Mouse (Mus musculus) midbrain, embryonic 16.5 days (tissue): ENCODE data around the gene Pdlim7. TPM values are rescaled to one million over a fixed set of nuclear protein-coding genes. Genes with fewer than 3 reads are reported as not detected.
A peak's percentile ranks its signal among the peaks of the same experiment; 100 is the strongest.

ENCODE experiments used
- ATAC-seq: fragments of 200-750 bp; cut with Nextera tagmentation; 2 replicates; pipeline ENCODE4 v1.8.0; 2017; ENCODE audit warnings: moderate TSS enrichment
- H3K27ac ChIP-seq: fragments of 300-500 bp; sonication (generic); 2 replicates; pipeline ENCODE4 v1.5.1; 2014; ENCODE audit warnings: mild to moderate bottlenecking, low read length, mixed read lengths
- H3K27me3 ChIP-seq: fragments of 300-500 bp; sonication (generic); 2 replicates; pipeline ENCODE4 v1.6.1; 2014; ENCODE audit warnings: low read depth, low read length, mixed read lengths; ENCODE audit not compliant: control insufficient read depth, insufficient read depth
- H3K36me3 ChIP-seq: fragments of 300-500 bp; sonication (generic); 2 replicates; pipeline ENCODE4 v1.6.1; 2014; ENCODE audit warnings: mild to moderate bottlenecking, low read length, moderate library complexity, mixed read lengths; ENCODE audit not compliant: control insufficient read depth, insufficient read depth
- H3K4me1 ChIP-seq: fragments of 300-500 bp; sonication (generic); 2 replicates; pipeline ENCODE4 v1.6.1; 2014; ENCODE audit warnings: mild to moderate bottlenecking, low read length, mixed read lengths; ENCODE audit not compliant: control insufficient read depth, insufficient read depth
- H3K4me2 ChIP-seq: fragments of 300-500 bp; sonication (generic); 2 replicates; pipeline ENCODE4 v1.6.1; 2014; ENCODE audit warnings: mild to moderate bottlenecking, low read length, mixed read lengths
- H3K4me3 ChIP-seq: fragments of 300-500 bp; sonication (generic); 2 replicates; pipeline ENCODE4 v1.5.1; 2014; ENCODE audit warnings: low read depth, mild to moderate bottlenecking, low read length, moderate library complexity, mixed read lengths
- H3K9ac ChIP-seq: fragments of 300-500 bp; sonication (generic); 2 replicates; pipeline ENCODE4 v1.6.1; 2014; ENCODE audit warnings: low read depth, low read length, mixed read lengths
- H3K9me3 ChIP-seq: fragments of 300-500 bp; sonication (generic); replicated peaks from 2 replicates; pipeline ENCODE4 v1.6.1; 2014; ENCODE audit warnings: mild to moderate bottlenecking, low read length, mixed read lengths; ENCODE audit not compliant: control insufficient read depth, poor library complexity, severe bottlenecking
- WGBS: fragments of 180-500 bp; shearing (Covaris S2); extraction: QIAGEN DNeasy Blood & Tissue Kit; methylation state at CpG from one replicate; pipeline ENCODE4 v1.1.7; 2014; 5-methylcytosine and 5-hydroxymethylcytosine counted together
- polyA plus RNA-seq: library from polyadenylated mRNA; unstranded; fragments of >200 nt; fragmentation: Nextera tagmentation; extraction: Ambion mirVana; gene quantifications from 2 replicates; pipeline ENCODE4 v1.2.1, GENCODE M21; 2015

Gene Pdlim7
- polyA plus RNA-seq, 1 experiment from 2014 or later = 158 TPM

DNA sequence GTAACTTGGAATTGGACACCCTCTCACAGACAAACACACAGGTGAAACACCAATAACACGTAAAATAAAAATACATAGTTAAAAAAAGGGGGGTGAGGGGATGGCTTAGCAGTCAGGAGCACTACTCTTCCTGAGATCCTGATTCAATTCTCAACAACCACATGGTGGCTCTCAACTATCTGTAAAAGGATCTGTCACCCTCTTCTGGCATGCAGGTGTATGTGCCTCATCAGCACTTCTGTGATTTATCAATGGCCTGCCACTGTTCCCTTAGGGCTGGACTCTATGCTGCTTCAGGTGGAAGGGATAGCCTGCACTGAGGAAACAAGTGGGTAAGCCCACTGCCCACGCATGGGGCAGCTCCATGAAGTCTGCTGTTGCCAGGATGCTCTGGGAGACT is 27.5 kb upstream of the Pdlim7 start:
- H3K27ac ChIP-seq = no peak overlapping the region

GRCm38 (mm10) chr13:55536194-55537175 is 23.0 kb upstream of the Pdlim7 start, which contains the start of gene Ddx41:
Gene Ddx41 (minus strand): TSS chr13:55536658.
- Histone ChIP-seq H3K4me1 (peaks cover 15% of the 10 kb centered on the region), H3K9ac (peak within 1 kb of the TSS; percentile 90), H3K27ac (peak within 1 kb of the TSS; percentile 88), H3K36me3 (peaks cover 36% of the 10 kb centered on the region), H3K4me2 (peak within 1 kb of the TSS; percentile 66), H3K9me3 (no peaks in the 10 kb centered on the region), H3K4me3 (peak within 1 kb of the TSS; percentile 88), H3K27me3 (no peaks in the 10 kb centered on the region)
- peak; percentile 98 for ATAC-seq
- WGBS = 1% methylated on average over 70 of the region's 70 CpGs

More for the DNA sequence above, 27.5 kb upstream of the Pdlim7 start:
- 88% methylated on average over 2 of the region's 2 CpGs for WGBS
- no peaks in the 10 kb centered on the region for H3K9me3 ChIP-seq
- no peaks in the 10 kb centered on the region for H3K27me3 ChIP-seq
- ATAC-seq = no peak
- peaks cover 5% of the 10 kb centered on the region for H3K4me1 ChIP-seq
- no peak overlapping the region for H3K4me2 ChIP-seq
- no peak overlapping the region for H3K9ac ChIP-seq
- H3K36me3 ChIP-seq = peaks cover 38% of the 10 kb centered on the region
- H3K4me3 ChIP-seq = no peak overlapping the region

DNA sequence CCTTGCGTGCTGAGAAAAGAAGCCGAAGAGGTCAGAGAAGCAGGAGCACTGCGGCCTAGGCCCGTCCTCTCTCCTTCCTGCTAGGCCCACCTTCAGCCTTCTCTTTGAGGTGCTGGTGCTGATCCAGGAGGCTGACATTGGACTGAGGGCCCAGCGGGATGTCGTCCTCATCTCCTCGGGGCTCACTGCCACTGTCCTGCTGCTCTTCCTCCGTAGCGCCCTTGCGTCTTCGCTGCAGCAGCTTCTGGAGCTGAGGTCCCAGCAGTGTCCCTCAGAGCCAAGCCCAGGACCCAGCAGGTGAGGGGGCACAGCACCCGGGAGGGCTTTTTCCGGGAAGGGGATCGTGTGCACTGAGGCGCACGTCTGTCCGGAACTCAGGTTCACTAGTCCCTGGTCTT is 22.3 kb upstream of the Pdlim7 start:
- ATAC-seq = no peak; the same call in 1 of the 2 replicates
- WGBS = 16% methylated on average over 17 of the region's 17 CpGs

DNA sequence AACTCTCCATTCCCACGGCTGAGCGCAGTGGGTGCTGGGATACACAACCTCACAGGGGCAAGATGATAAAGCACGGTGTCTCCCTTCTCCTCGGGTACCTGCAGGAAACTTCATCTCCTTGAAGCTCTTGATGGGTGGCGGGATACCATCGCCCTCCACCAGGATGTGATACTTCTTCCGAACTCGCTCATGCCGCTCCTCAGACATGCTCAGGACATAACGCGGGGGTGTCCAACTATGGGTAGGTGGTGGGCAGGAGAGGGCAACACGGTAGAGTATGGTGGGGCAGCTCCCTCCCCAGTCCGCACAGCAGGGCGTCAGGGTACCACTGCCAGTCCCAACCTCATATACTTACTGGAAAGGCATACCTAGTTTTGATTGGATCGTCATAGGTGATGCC is 21.7 kb upstream of the Pdlim7 start:
- no peaks in the 10 kb centered on the region for H3K9me3 ChIP-seq
- H3K4me2 ChIP-seq = peak overlapping the region; percentile 66
- peaks cover 40% of the 10 kb centered on the region for H3K36me3 ChIP-seq
- ATAC-seq = no peak
- H3K27ac ChIP-seq = no peak overlapping the region
- H3K4me1 ChIP-seq = peaks cover 15% of the 10 kb centered on the region
- 92% methylated on average over 15 of the region's 15 CpGs for WGBS
- H3K9ac ChIP-seq = peak overlapping the region; percentile 90
- H3K27me3 ChIP-seq = no peaks in the 10 kb centered on the region
- H3K4me3 ChIP-seq = peak overlapping the region; percentile 88

More for the DNA sequence above, 22.3 kb upstream of the Pdlim7 start:
- Histone ChIP-seq H3K9me3 (no peaks in the 10 kb centered on the region), H3K36me3 (peaks cover 35% of the 10 kb centered on the region), H3K4me2 (peak overlapping the region; percentile 66), H3K9ac (peak overlapping the region; percentile 90), H3K4me3 (peak overlapping the region; percentile 88), H3K27ac (peak overlapping the region; percentile 88), H3K27me3 (no peaks in the 10 kb centered on the region), H3K4me1 (peaks cover 15% of the 10 kb centered on the region)

DNA sequence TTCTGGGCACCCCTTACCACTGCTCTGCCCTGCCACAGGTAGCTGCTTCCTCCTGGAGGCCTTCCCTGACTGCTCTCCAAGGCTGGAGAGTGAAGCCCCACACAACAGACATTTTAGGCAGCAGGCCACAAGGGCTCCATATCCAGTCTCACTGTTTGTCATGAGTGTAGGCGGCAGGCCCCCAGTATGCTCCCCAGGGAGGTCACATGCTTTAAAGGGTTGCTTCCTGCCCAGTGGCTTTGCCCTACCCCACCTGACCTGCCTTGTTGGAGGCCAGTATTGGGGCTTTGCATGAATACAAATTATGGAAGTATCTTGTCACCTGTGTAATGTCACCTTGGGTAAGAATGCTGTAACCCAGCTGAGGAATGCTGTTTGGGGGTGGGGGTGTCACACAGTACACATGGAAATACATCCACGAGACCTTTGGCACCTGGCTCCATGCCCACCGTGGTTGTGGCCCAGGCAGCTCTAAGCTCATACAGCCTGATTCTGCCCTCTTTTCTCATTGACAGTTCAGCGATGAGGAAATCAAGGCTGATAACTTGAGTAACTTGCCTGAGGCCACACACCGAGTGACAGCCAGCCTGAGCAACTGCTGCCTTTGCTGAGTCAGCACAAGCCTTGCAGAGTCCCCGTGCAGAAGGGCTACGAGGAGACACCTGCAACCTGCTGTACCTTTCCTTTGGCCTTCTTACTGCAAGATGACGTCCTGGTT is 15.9 kb upstream of the Pdlim7 start, which contains the start of gene Dok3:
Gene Dok3 (minus strand): TSS at position 99 of the 718 bp plus-strand sequence.
- Histone ChIP-seq H3K4me2 (no peak within 1 kb of the TSS), H3K9ac (no peak within 1 kb of the TSS), H3K27me3 (no peaks in the 10 kb centered on the region), H3K36me3 (peaks cover 28% of the 10 kb centered on the region), H3K4me1 (no peaks in the 10 kb centered on the region), H3K9me3 (no peaks in the 10 kb centered on the region), H3K4me3 (no peak within 1 kb of the TSS), H3K27ac (no peak within 1 kb of the TSS)
- WGBS = 90% methylated on average over 8 of the region's 8 CpGs
- ATAC-seq = no peak

DNA sequence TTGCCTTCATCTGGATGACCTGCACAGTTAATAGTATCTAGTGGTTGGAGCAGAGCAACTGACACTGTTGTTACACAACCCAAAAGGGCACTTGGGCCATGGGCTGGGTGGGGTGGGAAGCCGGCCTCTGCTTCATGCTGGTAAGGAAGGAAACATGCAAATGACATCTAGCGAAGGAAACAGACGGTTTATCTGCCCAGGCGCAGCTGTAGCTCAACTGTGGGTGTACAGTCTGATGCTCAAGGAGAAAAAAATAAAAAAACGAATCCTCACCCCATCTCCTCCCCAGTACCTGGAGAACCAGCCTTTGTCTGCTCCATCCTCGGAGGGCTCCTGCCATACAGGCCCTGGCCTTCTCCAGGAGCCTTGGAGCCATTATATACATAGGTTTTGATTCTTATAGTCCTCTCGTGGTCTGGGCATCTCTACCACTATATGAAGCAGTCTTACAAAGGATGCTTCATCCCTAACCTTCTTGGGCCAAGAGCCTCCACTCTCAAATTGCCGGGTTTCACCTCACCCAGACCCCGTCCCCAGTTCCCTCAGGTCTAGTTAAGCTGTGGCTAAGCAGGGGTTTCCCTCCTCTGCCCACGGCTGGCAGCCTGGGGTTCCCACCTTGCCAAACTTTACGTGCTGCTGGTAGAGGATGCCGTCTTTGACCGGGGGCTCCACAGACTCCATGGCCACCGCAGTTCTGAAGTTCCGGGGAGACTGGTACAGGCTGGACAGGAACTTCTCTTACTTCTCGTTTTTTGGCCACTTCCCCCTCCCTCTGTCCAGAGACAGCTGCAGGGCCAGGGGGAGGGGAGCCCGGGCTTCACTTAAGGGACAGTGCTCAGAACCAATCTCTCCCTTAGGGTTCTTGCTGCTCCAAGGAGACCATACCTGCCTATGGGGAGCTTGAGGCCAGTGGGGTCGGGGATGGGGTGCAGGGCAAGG is 14.6 kb upstream of the Pdlim7 start:
- WGBS = 79% methylated on average over 18 of the region's 18 CpGs

GRCm38 (mm10) chr13:55527212-55527611 is 13.7 kb upstream of the Pdlim7 start:
- no peak for ATAC-seq
- H3K4me1 ChIP-seq = no peaks in the 10 kb centered on the region
- no peaks in the 10 kb centered on the region for H3K27me3 ChIP-seq
- no peak overlapping the region for H3K9ac ChIP-seq
- H3K9me3 ChIP-seq = no peaks in the 10 kb centered on the region
- H3K36me3 ChIP-seq = peaks cover 16% of the 10 kb centered on the region
- no peak overlapping the region for H3K27ac ChIP-seq
- WGBS = 86% methylated on average over 16 of the region's 16 CpGs
- no peak overlapping the region for H3K4me2 ChIP-seq
- no peak overlapping the region for H3K4me3 ChIP-seq

More for the DNA sequence above, 14.6 kb upstream of the Pdlim7 start:
- Histone ChIP-seq H3K9ac (no peak overlapping the region), H3K4me3 (no peak overlapping the region), H3K9me3 (no peaks in the 10 kb centered on the region), H3K4me1 (no peaks in the 10 kb centered on the region), H3K27ac (no peak overlapping the region), H3K27me3 (no peaks in the 10 kb centered on the region), H3K4me2 (no peak overlapping the region), H3K36me3 (peaks cover 20% of the 10 kb centered on the region)
- ATAC-seq = no peak
